Mouse (Mus musculus) kidney, embryonic 16.5 days (tissue): ENCODE results near the gene Slc47a1. TPM values are rescaled to one million over a fixed set of nuclear protein-coding genes. Genes with fewer than 3 reads are reported as not detected.
"Not testable (repeated sequence)": the region's sequence is repeated elsewhere in the genome, so short reads cannot be mapped to it uniquely, and the experiment has no call there.

Experiments
- ATAC-seq: fragments of 200-750 bp; cut with Nextera tagmentation; 2 replicates; pipeline ENCODE4 v1.8.0; 2017; ENCODE audit warnings: moderate TSS enrichment; ENCODE audit not compliant: low FRiP score, low TSS enrichment
- H3K27ac ChIP-seq: fragments of 300-500 bp; sonication (generic); 2 replicates; pipeline ENCODE4 v1.5.1; 2014; ENCODE audit warnings: low read length
- H3K27me3 ChIP-seq: fragments of 300-500 bp; sonication (generic); 2 replicates; pipeline ENCODE4 v1.6.1; 2014; ENCODE audit warnings: low read length, control low read depth, mixed read lengths; ENCODE audit not compliant: insufficient read depth
- H3K36me3 ChIP-seq: fragments of 300-500 bp; sonication (generic); 2 replicates; pipeline ENCODE4 v1.6.1; 2014; ENCODE audit warnings: low read length, control low read depth, mixed read lengths; ENCODE audit not compliant: insufficient read depth
- H3K4me1 ChIP-seq: fragments of 300-500 bp; sonication (generic); 2 replicates; pipeline ENCODE4 v1.6.1; 2014; ENCODE audit warnings: low read length, control low read depth, mixed read lengths; ENCODE audit not compliant: insufficient read depth
- H3K4me2 ChIP-seq: fragments of 300-500 bp; sonication (generic); replicated peaks from 2 replicates; pipeline ENCODE4 v1.6.1; 2014; ENCODE audit warnings: low read depth, low read length
- H3K4me3 ChIP-seq: fragments of 300-500 bp; sonication (generic); 2 replicates; pipeline ENCODE4 v1.5.1; 2014; ENCODE audit warnings: mild to moderate bottlenecking, low read length
- H3K9ac ChIP-seq: fragments of 300-500 bp; sonication (generic); replicated peaks from 2 replicates; pipeline ENCODE4 v1.6.1; 2014; ENCODE audit warnings: low read length
- H3K9me3 ChIP-seq: fragments of 300-500 bp; sonication (generic); 2 replicates; pipeline ENCODE4 v1.6.1; 2016; ENCODE audit warnings: low read length, control low read depth
- WGBS: fragments of 180-500 bp; shearing (Covaris S2); extraction: QIAGEN DNeasy Blood & Tissue Kit; methylation state at CpG from one replicate; pipeline ENCODE4 v1.1.7; 2014; 5-methylcytosine and 5-hydroxymethylcytosine counted together
- polyA plus RNA-seq: library from polyadenylated mRNA; unstranded; fragments of >200 nt; fragmentation: Nextera tagmentation; extraction: Ambion mirVana; gene quantifications from 2 replicates; pipeline ENCODE4 v1.2.1, GENCODE M21; 2015

Gene Slc47a1
- polyA plus RNA-seq, 1 experiment from 2014 or later: 48.8 TPM

DNA sequence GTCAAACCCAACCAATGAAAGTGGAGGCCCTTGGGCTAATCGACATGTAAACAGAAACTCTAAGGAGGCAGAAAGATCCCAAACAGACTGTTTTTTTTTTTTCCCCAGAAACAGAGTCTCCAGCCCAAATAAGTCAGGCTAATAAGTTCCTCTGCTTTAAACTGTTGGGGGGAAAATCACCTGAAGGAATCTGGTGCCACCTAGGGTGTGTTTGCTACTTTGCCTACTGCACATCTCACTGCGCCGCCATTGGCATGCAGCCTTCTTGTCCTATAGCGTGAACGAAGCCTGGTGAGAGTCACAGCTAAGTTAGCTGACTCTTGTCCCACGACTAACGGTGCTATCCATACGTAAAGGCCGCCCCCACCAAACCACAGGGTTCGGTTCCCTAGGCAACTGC is 40.6 kb downstream of the Slc47a1 start:
- Histone ChIP-seq H3K27me3 (peaks cover 10% of the 10 kb centered on the region; the same call in 1 of the 2 replicates), H3K4me3 (no peak overlapping the region), H3K27ac (no peak overlapping the region), H3K9ac (no peak overlapping the region), H3K4me2 (no peak overlapping the region), H3K9me3 (no peaks in the 10 kb centered on the region), H3K36me3 (no peaks in the 10 kb centered on the region), H3K4me1 (peaks cover 10% of the 10 kb centered on the region)
- 77% methylated on average over 10 of the region's 10 CpGs for WGBS
- no peak for ATAC-seq

DNA sequence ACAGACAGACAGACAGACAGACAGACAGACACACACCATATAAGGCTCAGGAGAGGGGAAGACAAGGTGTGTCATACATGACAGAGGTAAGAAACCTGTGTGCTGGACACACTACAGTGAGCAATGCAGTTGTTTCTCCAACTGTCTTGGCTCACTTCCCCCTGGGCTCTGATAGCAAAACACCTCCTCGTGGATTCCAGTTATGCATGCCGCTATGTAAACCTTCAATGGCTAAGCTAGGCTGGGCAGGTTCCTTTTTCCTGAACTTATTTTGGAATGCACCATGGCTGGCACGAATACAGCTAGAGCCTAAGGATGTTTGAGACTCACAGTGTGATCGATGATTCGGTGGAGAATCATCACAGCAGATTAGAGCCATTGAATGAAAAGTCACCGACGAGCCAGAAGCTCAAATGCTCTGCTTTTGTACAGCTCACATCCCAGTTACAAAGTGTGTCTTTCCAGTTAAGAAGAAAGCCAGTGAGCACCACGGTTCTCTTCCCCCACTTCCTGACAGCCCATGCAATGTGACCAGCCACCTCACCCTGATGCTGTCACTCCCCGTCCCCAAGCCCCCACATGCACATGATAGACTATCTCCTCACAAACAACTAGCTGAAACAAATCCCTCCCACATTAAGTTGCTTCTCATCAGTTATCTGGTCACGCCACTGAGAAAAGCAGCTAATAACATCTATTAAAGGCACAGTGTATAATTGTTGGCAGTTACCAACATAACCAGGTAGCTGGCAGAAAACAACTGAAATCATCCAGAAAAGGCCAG is 57.0 kb downstream of the Slc47a1 start:
- Histone ChIP-seq H3K4me1 (no peaks in the 10 kb centered on the region), H3K36me3 (no peaks in the 10 kb centered on the region), H3K9me3 (no peaks in the 10 kb centered on the region), H3K9ac (no peak overlapping the region), H3K27ac (no peak overlapping the region), H3K4me3 (no peak overlapping the region), H3K4me2 (no peak overlapping the region), H3K27me3 (no peaks in the 10 kb centered on the region)
- 57% methylated on average over 10 of the region's 10 CpGs for WGBS
- no peak for ATAC-seq

DNA sequence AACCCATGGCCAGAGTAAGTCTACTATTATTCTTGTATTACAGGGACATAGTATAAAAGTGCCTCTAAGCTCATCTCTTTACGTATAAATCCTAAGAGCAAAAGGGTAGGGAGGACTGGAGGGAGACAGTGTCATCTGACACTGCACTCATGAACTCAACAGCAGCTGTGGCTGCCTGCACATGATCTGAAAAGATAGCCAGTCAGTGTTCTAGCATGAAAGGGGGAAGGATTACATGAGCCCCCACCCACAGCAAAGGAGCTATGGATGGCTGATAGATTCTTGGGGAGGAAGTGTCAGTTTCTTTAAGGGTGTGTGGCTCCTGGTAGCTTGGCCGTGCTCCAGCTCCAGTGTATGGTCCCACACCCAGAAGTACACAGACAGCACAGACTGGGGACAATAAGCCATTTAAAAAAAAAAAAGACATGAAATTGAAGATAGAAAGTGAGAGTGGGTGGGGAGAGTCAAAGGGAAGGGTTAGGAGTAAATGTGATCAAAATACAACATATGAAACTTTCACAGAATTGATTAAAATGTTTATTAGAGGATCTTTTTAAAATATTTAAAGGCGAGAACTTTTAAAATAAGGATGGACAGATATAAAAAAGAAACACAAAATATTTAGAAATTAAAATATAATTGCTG is 58.1 kb downstream of the Slc47a1 start:
- no peak overlapping the region for H3K9ac ChIP-seq
- WGBS: 54% methylated on average over 3 of the region's 3 CpGs
- no peaks in the 10 kb centered on the region for H3K27me3 ChIP-seq
- no peak overlapping the region for H3K4me3 ChIP-seq
- H3K27ac ChIP-seq: no peak overlapping the region
- H3K36me3 ChIP-seq: no peaks in the 10 kb centered on the region
- no peak for ATAC-seq
- no peak overlapping the region for H3K4me2 ChIP-seq
- H3K4me1 ChIP-seq: no peaks in the 10 kb centered on the region
- no peaks in the 10 kb centered on the region for H3K9me3 ChIP-seq

DNA sequence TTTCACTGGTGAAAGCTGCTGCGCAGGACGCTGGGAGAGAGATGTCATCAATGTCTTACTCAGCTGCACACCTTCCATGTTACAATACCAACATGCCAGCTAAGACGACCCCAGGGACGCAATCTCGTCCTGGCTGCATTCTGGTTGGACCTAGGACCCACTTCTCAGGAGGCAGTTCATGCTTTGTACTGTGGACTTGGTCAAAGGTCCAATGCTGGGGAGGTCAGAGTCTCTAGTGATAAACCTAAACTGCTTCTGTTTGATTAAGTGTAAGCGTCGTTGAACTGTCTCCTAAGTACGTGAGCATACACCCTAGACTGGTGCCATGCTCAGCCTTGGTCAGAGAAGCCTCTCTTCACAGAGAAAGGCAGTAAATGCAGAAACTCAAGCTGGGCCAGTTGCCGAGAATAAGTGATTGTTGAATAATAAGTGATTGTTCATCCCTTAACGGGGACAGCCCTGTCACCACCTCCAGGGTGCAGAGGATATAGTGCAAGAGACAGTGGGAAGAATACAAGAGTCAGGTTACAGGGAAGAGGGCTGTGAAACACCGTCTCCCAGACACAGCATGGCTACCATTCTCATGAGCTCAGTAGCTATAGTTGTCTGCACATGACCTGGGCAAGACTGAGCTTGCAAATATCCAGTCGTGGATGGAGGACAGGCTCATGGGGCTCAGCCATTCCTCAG is 58.8 kb downstream of the Slc47a1 start:
- H3K4me2 ChIP-seq: no peak overlapping the region
- 49% methylated on average over 12 of the region's 12 CpGs for WGBS
- H3K9ac ChIP-seq: no peak overlapping the region
- no peaks in the 10 kb centered on the region for H3K4me1 ChIP-seq
- H3K27ac ChIP-seq: no peak overlapping the region
- no peak overlapping the region for H3K4me3 ChIP-seq
- H3K9me3 ChIP-seq: no peaks in the 10 kb centered on the region
- ATAC-seq: no peak
- H3K27me3 ChIP-seq: no peaks in the 10 kb centered on the region
- H3K36me3 ChIP-seq: no peaks in the 10 kb centered on the region

DNA sequence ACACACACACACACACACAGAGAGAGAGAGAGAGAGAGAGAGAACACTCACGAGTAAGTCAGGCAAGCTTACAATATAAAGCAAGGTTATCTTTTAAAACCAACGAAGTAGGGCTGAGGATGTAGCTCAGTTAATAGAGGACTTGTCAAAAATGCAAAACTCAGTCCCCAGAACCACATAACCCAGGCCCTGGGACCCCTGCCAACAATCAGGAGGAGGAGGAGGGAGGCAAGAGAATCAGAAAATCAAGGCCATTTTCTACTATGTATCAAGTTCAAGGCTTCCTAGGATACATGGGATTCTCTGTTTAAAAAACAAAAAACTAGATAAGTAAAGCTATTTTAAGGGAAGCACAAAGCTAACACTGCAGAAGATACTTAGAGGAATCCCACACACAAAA is 61.3 kb downstream of the Slc47a1 start:
- Histone ChIP-seq H3K9ac (no peak overlapping the region), H3K4me1 (no peaks in the 10 kb centered on the region), H3K9me3 (no peaks in the 10 kb centered on the region), H3K27me3 (no peaks in the 10 kb centered on the region), H3K4me2 (no peak overlapping the region), H3K27ac (no peak overlapping the region), H3K36me3 (no peaks in the 10 kb centered on the region), H3K4me3 (no peak overlapping the region)
- 49% methylated on average over 2 of the region's 2 CpGs for WGBS
- no peak for ATAC-seq

DNA sequence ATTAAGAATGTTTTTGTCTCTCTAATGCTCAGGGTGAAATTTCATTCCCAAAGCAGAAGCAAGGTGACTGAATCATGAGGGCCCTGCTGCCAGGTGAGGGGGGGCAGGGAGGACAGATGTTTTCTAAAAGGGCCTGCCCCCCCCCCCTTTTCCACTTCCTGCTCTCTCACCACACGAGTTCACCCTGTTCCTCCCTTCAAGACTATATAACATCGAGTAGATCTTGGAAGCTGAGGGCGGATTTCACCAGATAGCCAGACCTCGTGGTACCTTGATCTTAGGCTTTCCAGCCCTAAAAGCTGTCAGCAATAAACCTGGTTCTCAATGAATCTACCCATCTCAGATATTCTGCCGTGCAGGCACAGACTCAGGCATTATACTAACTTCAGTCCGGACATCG is 67.8 kb downstream of the Slc47a1 start:
- 57% methylated on average over 7 of the region's 7 CpGs for WGBS
- no peak overlapping the region for H3K27ac ChIP-seq
- H3K9ac ChIP-seq: no peak overlapping the region
- no peaks in the 10 kb centered on the region for H3K27me3 ChIP-seq
- H3K4me1 ChIP-seq: no peaks in the 10 kb centered on the region
- H3K36me3 ChIP-seq: no peaks in the 10 kb centered on the region
- H3K4me3 ChIP-seq: no peak overlapping the region
- H3K9me3 ChIP-seq: peaks cover 6% of the 10 kb centered on the region; the same call in 1 of the 2 replicates
- ATAC-seq: no peak
- H3K4me2 ChIP-seq: no peak overlapping the region

DNA sequence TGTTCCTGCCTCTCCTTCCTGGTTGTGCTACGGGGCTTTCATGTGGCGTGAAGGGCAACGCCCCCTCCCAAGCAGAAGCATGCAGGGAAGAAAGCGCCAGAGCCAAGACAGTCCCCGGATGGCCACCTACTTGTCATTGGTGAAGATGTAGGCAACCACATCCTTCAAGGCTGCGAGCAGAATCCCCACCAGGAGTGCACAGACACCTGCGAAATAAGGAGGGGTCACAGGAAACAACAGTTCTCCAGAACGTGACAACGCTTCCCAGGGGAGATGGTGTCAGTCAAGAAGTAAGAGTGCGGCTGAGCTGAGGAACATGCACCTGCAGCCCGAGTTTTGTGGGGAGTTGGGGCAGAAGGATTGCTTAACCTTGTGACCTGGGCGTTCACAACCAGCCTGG is 68.3 kb downstream of the Slc47a1 start:
- no peak overlapping the region for H3K4me2 ChIP-seq
- H3K4me1 ChIP-seq: no peaks in the 10 kb centered on the region
- H3K27ac ChIP-seq: no peak overlapping the region
- no peaks in the 10 kb centered on the region for H3K27me3 ChIP-seq
- H3K4me3 ChIP-seq: no peak overlapping the region
- no peaks in the 10 kb centered on the region for H3K36me3 ChIP-seq
- WGBS: 61% methylated on average over 12 of the region's 12 CpGs
- peaks cover 10% of the 10 kb centered on the region; the same call in 1 of the 2 replicates for H3K9me3 ChIP-seq
- ATAC-seq: no peak
- H3K9ac ChIP-seq: no peak overlapping the region

DNA sequence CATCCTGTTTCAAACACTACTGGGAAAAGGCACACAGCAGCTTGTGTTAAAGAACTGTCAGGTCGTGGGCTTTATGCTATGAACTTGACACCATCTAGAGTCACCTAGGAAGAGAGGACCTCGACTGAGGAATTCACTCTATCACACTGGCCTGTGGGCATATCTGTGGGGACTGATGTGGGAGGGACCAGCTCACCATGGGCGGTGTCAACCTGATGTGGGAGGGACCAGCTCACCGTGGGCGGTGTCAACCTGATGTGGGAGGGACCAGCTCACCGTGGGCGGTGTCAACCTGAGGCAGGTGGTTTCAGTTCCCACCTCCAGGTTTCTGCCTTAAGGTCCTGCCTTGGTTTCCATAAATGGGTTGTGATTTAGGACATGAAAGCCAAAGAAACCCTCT is 70.3 kb downstream of the Slc47a1 start:
- Histone ChIP-seq H3K9ac (no peak overlapping the region), H3K4me1 (no peaks in the 10 kb centered on the region), H3K4me2 (no peak overlapping the region), H3K27ac (no peak overlapping the region), H3K4me3 (no peak overlapping the region), H3K27me3 (no peaks in the 10 kb centered on the region), H3K9me3 (peaks cover 10% of the 10 kb centered on the region; the same call in 1 of the 2 replicates), H3K36me3 (no peaks in the 10 kb centered on the region)
- ATAC-seq: no peak
- 48% methylated on average over 7 of the region's 7 CpGs for WGBS

DNA sequence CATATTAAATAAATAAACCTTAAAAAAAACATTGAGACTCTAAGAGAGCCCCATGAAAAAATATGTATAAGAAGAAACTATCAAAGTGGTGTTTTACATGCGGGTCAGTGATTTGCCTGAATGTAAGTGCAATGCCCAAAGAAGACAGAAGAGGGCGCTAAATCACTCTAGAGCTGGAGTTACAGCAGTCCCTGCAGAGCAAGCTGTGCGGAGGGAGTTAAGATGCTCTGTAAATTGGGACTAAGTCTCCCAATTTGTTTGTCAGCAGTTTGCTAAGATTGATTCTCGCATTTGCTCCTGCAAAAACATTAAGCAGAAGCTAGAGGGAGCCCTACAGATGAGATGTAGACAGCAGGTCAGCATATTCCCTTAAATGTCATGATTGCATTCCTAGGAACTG is 72.8 kb downstream of the Slc47a1 start:
- peaks cover 10% of the 10 kb centered on the region; the same call in 1 of the 2 replicates for H3K9me3 ChIP-seq
- no peaks in the 10 kb centered on the region for H3K36me3 ChIP-seq
- H3K27ac ChIP-seq: no peak overlapping the region
- no peak overlapping the region for H3K4me2 ChIP-seq
- H3K27me3 ChIP-seq: no peaks in the 10 kb centered on the region
- 79% methylated on average over 4 of the region's 4 CpGs for WGBS
- H3K4me3 ChIP-seq: no peak overlapping the region
- H3K4me1 ChIP-seq: peaks cover 6% of the 10 kb centered on the region; the same call in 1 of the 2 replicates
- no peak for ATAC-seq
- no peak overlapping the region for H3K9ac ChIP-seq

DNA sequence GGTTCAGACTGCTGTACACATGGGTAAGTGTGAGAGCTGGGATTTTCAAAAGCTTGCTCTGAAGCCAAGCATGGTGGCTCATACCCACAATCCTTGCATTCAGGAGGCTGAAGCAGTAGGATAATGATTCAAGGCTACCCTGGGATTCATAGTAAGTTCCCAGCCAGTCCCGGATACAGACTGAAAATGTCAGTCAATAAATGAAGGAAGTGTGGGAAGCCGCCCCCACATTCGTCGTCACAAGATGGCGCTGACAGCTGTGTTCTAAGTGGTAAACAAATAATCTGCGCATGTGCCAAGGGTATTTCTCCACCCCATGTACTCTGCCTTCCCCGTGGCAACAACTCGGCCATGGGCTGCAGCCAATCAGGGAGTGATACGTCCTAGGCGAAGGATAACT is 73.6 kb downstream of the Slc47a1 start:
- H3K9me3 ChIP-seq, H3K36me3 ChIP-seq, H3K4me3 ChIP-seq, H3K9ac ChIP-seq, ATAC-seq, H3K27ac ChIP-seq, H3K27me3 ChIP-seq, H3K4me2 ChIP-seq, H3K4me1 ChIP-seq: not testable (repeated sequence)
- 94% methylated on average over 6 of the region's 10 CpGs for WGBS
